Mouse (Mus musculus) small intestine, adult 2 months (tissue): ENCODE measurements around the gene Ptprj. TPM values are rescaled to one million over a fixed set of nuclear protein-coding genes. Genes with fewer than 3 reads are reported as not detected.

ENCODE experiments used
- H3K27ac ChIP-seq: fragments of 200-500 bp; 2 replicates; pipeline ENCODE4 v1.5.1; 2012; ENCODE audit warnings: low read depth, low read length, control low read depth, inconsistent platforms; ENCODE audit not compliant: insufficient read depth
- H3K27me3 ChIP-seq: fragments of 200-500 bp; 2 replicates; pipeline ENCODE4 v1.6.1; 2012; ENCODE audit warnings: mild to moderate bottlenecking, moderate library complexity, low read length, inconsistent platforms; ENCODE audit not compliant: control insufficient read depth, insufficient read depth
- H3K36me3 ChIP-seq: fragments of 200-500 bp; 2 replicates; pipeline ENCODE4 v1.6.1; 2012; ENCODE audit warnings: mild to moderate bottlenecking, low read length, control low read depth, inconsistent platforms; ENCODE audit not compliant: control insufficient read depth, insufficient read depth
- H3K4me1 ChIP-seq: fragments of 200-500 bp; 2 replicates; pipeline ENCODE4 v1.6.1; 2012; ENCODE audit warnings: low read length, inconsistent platforms, mixed read lengths; ENCODE audit not compliant: control insufficient read depth, insufficient read depth, insufficient read length
- H3K4me3 ChIP-seq: fragments of 200-500 bp; 2 replicates; pipeline ENCODE4 v1.5.1; 2012; ENCODE audit warnings: low read depth, mild to moderate bottlenecking, control low read depth, inconsistent platforms, low read length, moderate library complexity
- CTCF ChIP-seq: fragments of 200-500 bp; IDR thresholded peaks from 2 replicates; pipeline ENCODE4 v1.5.1; 2012; ENCODE audit warnings: low read depth, mild to moderate bottlenecking, control low read depth, inconsistent platforms, low read length, moderate library complexity, mixed read lengths; ENCODE audit not compliant: insufficient replicate concordance, insufficient read length; ENCODE audit errors: extremely low read depth
- POLR2A ChIP-seq: fragments of 200-500 bp; IDR thresholded peaks from 2 replicates; pipeline ENCODE4 v1.6.1; 2012; ENCODE audit warnings: low read depth, mild to moderate bottlenecking, control low read depth, inconsistent platforms, low read length, moderate library complexity
- WGBS: fragments of 180-500 bp; shearing (Covaris S2); methylation state at CpG from one replicate; pipeline ENCODE4 v1.1.7; 2018; 5-methylcytosine and 5-hydroxymethylcytosine counted together
- polyA plus RNA-seq: library from polyadenylated mRNA; depleted of rRNA; stranded (reverse); fragments of >200 nt; gene quantifications from 2 replicates; pipeline ENCODE4 v1.2.3, GENCODE M21; 2012

Gene Ptprj
- polyA plus RNA-seq, 1 experiment = 7.3 TPM

- no peak overlapping the region for H3K4me3 ChIP-seq
- peak overlapping the region; percentile 91 for H3K27ac ChIP-seq
- H3K36me3 ChIP-seq = no peaks in the 10 kb centered on the region
- TF ChIP-seq POLR2A = no peak
- TF ChIP-seq CTCF = no peak
- H3K4me1 ChIP-seq = peaks cover 38% of the 10 kb centered on the region
- no peaks in the 10 kb centered on the region for H3K27me3 ChIP-seq
- WGBS = 30% methylated on average over 7 of the region's 7 CpGs
These were observed 14.4 kb downstream of the Ptprj start for GRCm38 (mm10) chr2:90566046-90566445.

- no peak for TF ChIP-seq CTCF
- TF ChIP-seq POLR2A = no peak
- Histone ChIP-seq H3K27me3 (no peaks in the 10 kb centered on the region), H3K4me3 (no peak overlapping the region), H3K4me1 (peaks cover 45% of the 10 kb centered on the region), H3K27ac (peak overlapping the region; percentile 91), H3K36me3 (no peaks in the 10 kb centered on the region)
- 20% methylated on average over 7 of the region's 7 CpGs for WGBS
These were observed 15.1 kb downstream of the Ptprj start for GRCm38 (mm10) chr2:90565192-90565929.

GRCm38 (mm10) chr2:90564552-90564951, 15.9 kb downstream of the Ptprj start:
- WGBS = 83% methylated on average over 8 of the region's 8 CpGs
- no peak overlapping the region for H3K27ac ChIP-seq
- H3K4me1 ChIP-seq = peaks cover 51% of the 10 kb centered on the region
- H3K36me3 ChIP-seq = no peaks in the 10 kb centered on the region
- no peaks in the 10 kb centered on the region for H3K27me3 ChIP-seq
- no peak overlapping the region for H3K4me3 ChIP-seq
- TF ChIP-seq POLR2A (no peak), CTCF (no peak)

- Histone ChIP-seq H3K27ac (no peak overlapping the region), H3K4me1 (peaks cover 48% of the 10 kb centered on the region), H3K27me3 (no peaks in the 10 kb centered on the region), H3K36me3 (no peaks in the 10 kb centered on the region), H3K4me3 (no peak overlapping the region)
- no peak for TF ChIP-seq CTCF
- WGBS = 52% methylated on average over 4 of the region's 4 CpGs
These were observed 17.3 kb downstream of the Ptprj start for GRCm38 (mm10) chr2:90563171-90563570.

- no peak overlapping the region for H3K27ac ChIP-seq
- no peaks in the 10 kb centered on the region for H3K27me3 ChIP-seq
- TF ChIP-seq POLR2A (no peak), CTCF (no peak)
- H3K4me3 ChIP-seq = no peak overlapping the region
- WGBS = 78% methylated on average over 8 of the region's 8 CpGs
- no peaks in the 10 kb centered on the region for H3K36me3 ChIP-seq
- H3K4me1 ChIP-seq = peaks cover 48% of the 10 kb centered on the region
These were observed 18.2 kb downstream of the Ptprj start for GRCm38 (mm10) chr2:90562126-90562670.

- TF ChIP-seq POLR2A (no peak), CTCF (no peak)
- Histone ChIP-seq H3K4me3 (no peak overlapping the region), H3K4me1 (peaks cover 36% of the 10 kb centered on the region), H3K27ac (no peak overlapping the region), H3K27me3 (no peaks in the 10 kb centered on the region), H3K36me3 (no peaks in the 10 kb centered on the region)
- WGBS = 22% methylated on average over 6 of the region's 6 CpGs
These were observed 20.1 kb downstream of the Ptprj start for GRCm38 (mm10) chr2:90560197-90560843.

GRCm38 (mm10) chr2:90559688-90560196, 20.7 kb downstream of the Ptprj start:
- Histone ChIP-seq H3K27me3 (no peaks in the 10 kb centered on the region), H3K27ac (no peak overlapping the region), H3K4me3 (no peak overlapping the region), H3K36me3 (no peaks in the 10 kb centered on the region), H3K4me1 (peaks cover 40% of the 10 kb centered on the region)
- TF ChIP-seq CTCF = no peak
- no peak for TF ChIP-seq POLR2A
- WGBS = 69% methylated on average over 12 of the region's 12 CpGs
